Comparison of ENCODE assay signal across 35 mouse cellular contexts in genomic region chr4:46605451-46605850, GRCm38 (mm10).
"Had no signal": no experiment of that assay in that cellular context is flagged by ENCODE, and none has a peak within 500 bp of the region (broad histone marks: within the 10 kb centered on the region; RNA-seq: fewer than 3 reads in every experiment).

No protein-coding gene starts in this region.

- H3K36me3 ChIP-seq: heart, embryonic 10.5 days; heart, embryonic 12.5 days; heart, embryonic 13.5 days; heart, embryonic 15.5 days; hindbrain, embryonic 12.5 days; hindbrain, embryonic 13.5 days; hindbrain, embryonic 15.5 days; intestine, embryonic 15.5 days; kidney, embryonic 15.5 days had no signal

- H3K4me3 ChIP-seq: heart, embryonic 10.5 days; heart, embryonic 12.5 days; heart, embryonic 13.5 days; heart, embryonic 15.5 days; hindbrain, embryonic 12.5 days; hindbrain, embryonic 13.5 days; hindbrain, embryonic 15.5 days; intestine, embryonic 15.5 days; kidney, embryonic 15.5 days; layer of hippocampus, adult 2 months; left cerebral cortex, adult 2 months had no signal

- DNase-seq: heart, postnatal 10 days; heart, postnatal 14 days; heart, postnatal 36 days; heart, postnatal 4 days; kidney, adult 11 months; kidney, adult 18-20 months; kidney, adult 2 months; kidney, adult 8-10 months; kidney, adult 9 months; kidney, postnatal 10 days; kidney, postnatal 14 days; kidney, postnatal 25 days; kidney, postnatal 36 days; kidney, postnatal 4 days; layer of hippocampus, adult 9-11 months; layer of hippocampus, postnatal 36 days had no signal

- H3K9me3 ChIP-seq: heart, embryonic 10.5 days; heart, embryonic 12.5 days; heart, embryonic 13.5 days; heart, embryonic 15.5 days; hindbrain, embryonic 12.5 days; hindbrain, embryonic 13.5 days; hindbrain, embryonic 15.5 days; intestine, embryonic 15.5 days; kidney, embryonic 15.5 days had no signal

- H3K27ac ChIP-seq: heart, embryonic 10.5 days; heart, embryonic 13.5 days; heart, embryonic 15.5 days; hindbrain, embryonic 12.5 days; hindbrain, embryonic 13.5 days; hindbrain, embryonic 14.5 days; hindbrain, embryonic 15.5 days; hindbrain, postnatal 0 days; intestine, embryonic 15.5 days; kidney, embryonic 15.5 days; kidney, postnatal 0 days; layer of hippocampus, adult 2 months; left cerebral cortex, adult 2 months had no signal

- ATAC-seq: hindbrain, embryonic 16.5 days; hindbrain, postnatal 0 days; inflammation-experienced regulatory T-cells, adult 6 months; intestine, embryonic 15.5 days; intestine, embryonic 16.5 days; intestine, postnatal 0 days had no signal

- H3K9ac ChIP-seq: heart, embryonic 12.5 days; heart, embryonic 13.5 days; heart, embryonic 15.5 days; hindbrain, embryonic 12.5 days; hindbrain, embryonic 14.5 days; hindbrain, embryonic 15.5 days; intestine, embryonic 15.5 days; kidney, embryonic 15.5 days had no signal

- H3K4me2 ChIP-seq: heart, embryonic 11.5 days; heart, embryonic 12.5 days; heart, embryonic 13.5 days; heart, embryonic 15.5 days; hindbrain, embryonic 12.5 days; hindbrain, embryonic 13.5 days; hindbrain, embryonic 14.5 days; hindbrain, embryonic 15.5 days; intestine, embryonic 15.5 days; kidney, embryonic 15.5 days had no signal

- H3K27me3 ChIP-seq: hindbrain, embryonic 15.5 days had no signal
